Mouse (Mus musculus): Measurements from ENCODE around the gene Adrm1.

- TF ChIP-seq CTCF (IDR thresholded peaks at IDR 0.05; ENCODE audit: insufficient read depth, low read depth, low read length) = no peak
- TF ChIP-seq POLR2A (IDR thresholded peaks at IDR 0.05; ENCODE audit: insufficient read depth, low read depth, low read length) = no peak
Observed at GRCm38 (mm10) chr2:180187362-180187761, 16.1 kb downstream of the Adrm1 start.
